Mouse (Mus musculus): ENCODE data around the gene Foxe3. TPM values are rescaled to one million over a fixed set of nuclear protein-coding genes. Genes with fewer than 3 reads are reported as not detected.

Foxe3 gene
- polyA plus RNA-seq, 1 experiment from 2014 or later: not detected

- H3K4me2 ChIP-seq (ENCODE audit: low read depth, severe bottlenecking): no peak overlapping the region
- DNase-seq (ENCODE audit: low spot score): no peak
- H3K9ac ChIP-seq (ENCODE audit: low read length): no peak overlapping the region
- H3K36me3 ChIP-seq (ENCODE audit: control insufficient read depth, insufficient read depth, low read length): no peaks in the 10 kb centered on the region
- no peaks in the 10 kb centered on the region for H3K9me3 ChIP-seq (ENCODE audit: control insufficient read depth, low read length)
- no peak overlapping the region for H3K27ac ChIP-seq (replicated peaks; ENCODE audit: low read depth, low read length)
- 21% methylated on average over 8 of the region's 8 CpGs for WGBS
- peaks cover 5% of the 10 kb centered on the region for H3K4me1 ChIP-seq (ENCODE audit: control insufficient read depth, insufficient read depth, low read length)
- no peaks in the 10 kb centered on the region; the same call in 1 of the 2 replicates for H3K27me3 ChIP-seq (ENCODE audit: control insufficient read depth, insufficient read depth, low read length)
- peak; percentile 35; the same call in 1 of the 2 replicates for ATAC-seq (ENCODE audit: insufficient number of reproducible peaks, low FRiP score, low TSS enrichment, low read depth)
- no peak overlapping the region for H3K4me3 ChIP-seq (ENCODE audit: low read depth, low read length)
Measured at GRCm38 (mm10) chr4:114876441-114876972, 49.3 kb downstream of the Foxe3 start.

Other genes with a start within 250 kb of the Foxe3 start
- gene Gm12830, start 104.3 kb downstream of the Foxe3 start, polyA plus RNA-seq (2014; fragmentation: Nextera tagmentation; extraction: Ambion mirVana): not detected in 2 replicates
- 0.20 and 0.67 TPM in 2 replicates for gene Foxd2, start 17.1 kb downstream of the Foxe3 start, polyA plus RNA-seq (2014; fragmentation: Nextera tagmentation; extraction: Ambion mirVana)
- 83.6 and 87.4 TPM in 2 replicates for gene Cmpk1, start 61.2 kb upstream of the Foxe3 start, polyA plus RNA-seq (2014; fragmentation: Nextera tagmentation; extraction: Ambion mirVana)
- 20.1 and 23.0 TPM in 2 replicates for gene Stil, start 74.1 kb upstream of the Foxe3 start, polyA plus RNA-seq (2014; fragmentation: Nextera tagmentation; extraction: Ambion mirVana)
- 2.7 and 3.4 TPM in 2 replicates for gene Tal1, start 130.4 kb upstream of the Foxe3 start, polyA plus RNA-seq (2014; fragmentation: Nextera tagmentation; extraction: Ambion mirVana)
- gene Pdzk1ip1, start 162.7 kb upstream of the Foxe3 start, polyA plus RNA-seq (2014; fragmentation: Nextera tagmentation; extraction: Ambion mirVana): 11.2 and 12.3 TPM in 2 replicates
- gene Cyp4x1, start 208.3 kb upstream of the Foxe3 start, polyA plus RNA-seq (2014; fragmentation: Nextera tagmentation; extraction: Ambion mirVana): 0.03 TPM in 1 of 2 replicates, not detected in the other